Mouse (Mus musculus) left cerebral cortex, adult 2 months (tissue): ENCODE measurements at regions not wholly inside any gene's neighbourhood (a gene's known extent, or its start where the extent isn't known, plus 50 kb on each side); places are given as distances from the start of the nearest gene placed in this dataset.
"Not testable (repeated sequence)": the region's sequence is repeated elsewhere in the genome, so short reads cannot be mapped to it uniquely, and the experiment has no call there.

Source experiments
- DNase-seq, 2 experiments: peaks; one replicate each; pipeline ENCODE4 v3.0.0; 2021 to 2022; ENCODE audit warnings: low spot score in 2 of 2, mixed read lengths in 1 of 2; ENCODE audit errors: extremely low spot score in 1 of 2
- H3K27ac ChIP-seq: fragments of 200-600 bp; 2 replicates; pipeline ENCODE4 v1.8.1; 2022
- H3K4me3 ChIP-seq: fragments of 200-600 bp; 2 replicates; pipeline ENCODE4 v1.8.1; 2022
- CTCF ChIP-seq: fragments of 200-600 bp; IDR thresholded peaks from 2 replicates; pipeline ENCODE4 v1.8.1; 2022; ENCODE audit warnings: antibody characterized with exemption, mild to moderate bottlenecking, moderate library complexity
- intact Hi-C: fragments of 180-260 bp; cut with DNase I; formaldehyde crosslinking; loops from one replicate; pipeline ENCODE4 v1.15.1; 2025

DNA sequence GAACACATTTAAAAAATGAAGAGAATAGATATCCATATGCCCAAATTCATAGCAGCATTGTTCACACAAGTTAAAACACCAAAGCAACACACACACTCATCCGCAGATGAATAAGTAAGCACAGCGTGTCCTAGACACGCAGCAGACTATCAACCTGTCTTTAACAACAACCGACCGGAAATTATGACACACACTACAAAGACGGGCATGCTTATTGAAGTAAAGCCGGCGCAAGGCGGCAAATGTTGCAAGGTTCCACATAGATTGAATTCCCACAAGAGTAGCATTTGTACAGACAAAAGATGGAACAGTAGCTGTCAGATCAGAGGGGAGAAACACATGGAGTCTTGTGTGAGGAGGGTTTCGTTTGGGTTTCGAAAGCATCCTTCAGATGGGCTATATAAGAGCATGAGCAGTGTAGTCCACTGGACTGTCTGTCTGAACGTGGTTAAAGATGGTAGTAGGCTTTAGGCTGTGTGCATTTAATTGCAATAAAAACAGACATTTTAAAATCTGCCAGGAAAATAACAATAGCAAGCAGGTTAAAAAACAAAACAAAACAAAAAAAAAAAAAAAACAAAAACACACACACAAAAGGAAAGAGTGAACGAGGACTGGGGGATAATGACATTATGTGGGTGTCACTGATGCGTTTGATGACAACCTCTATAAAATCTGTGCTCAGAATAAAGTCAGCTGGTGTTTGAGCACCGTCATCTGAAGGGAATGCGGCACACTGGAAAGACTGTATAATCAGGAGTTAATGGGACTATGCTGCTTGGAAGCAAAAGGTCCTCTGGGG is 78.1 kb upstream of the Fam78b start:
- intact Hi-C loops = no loop called here
- Histone ChIP-seq H3K27ac (no peak overlapping the region), H3K4me3 (no peak overlapping the region)
- DNase-seq = no peak
- no peak for TF ChIP-seq CTCF

DNA sequence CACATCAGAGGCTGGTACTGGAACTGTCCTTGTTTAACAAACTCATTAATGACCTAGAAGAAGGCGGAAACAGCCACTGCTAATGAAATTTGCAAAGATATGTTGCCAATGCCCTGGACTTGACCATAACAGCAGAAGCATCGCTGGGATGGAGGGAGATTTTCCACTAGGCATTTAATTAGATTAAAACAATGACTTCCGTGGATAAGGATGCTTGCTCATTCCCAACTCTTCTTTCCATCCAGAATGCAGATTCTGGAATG is 77.6 kb upstream of the Fam78b start:
- no peak overlapping the region for H3K27ac ChIP-seq
- no peak for DNase-seq

GRCm38 (mm10) chr1:166924126-166924525 is 77.1 kb upstream of the Fam78b start:
- no peak for TF ChIP-seq CTCF
- intact Hi-C loops = no loop called here
- Histone ChIP-seq H3K27ac (no peak overlapping the region), H3K4me3 (no peak overlapping the region)
- DNase-seq = no peak

More for the DNA sequence above, 77.6 kb upstream of the Fam78b start:
- intact Hi-C loops = no loop called here
- H3K4me3 ChIP-seq = no peak overlapping the region
- no peak for TF ChIP-seq CTCF

DNA sequence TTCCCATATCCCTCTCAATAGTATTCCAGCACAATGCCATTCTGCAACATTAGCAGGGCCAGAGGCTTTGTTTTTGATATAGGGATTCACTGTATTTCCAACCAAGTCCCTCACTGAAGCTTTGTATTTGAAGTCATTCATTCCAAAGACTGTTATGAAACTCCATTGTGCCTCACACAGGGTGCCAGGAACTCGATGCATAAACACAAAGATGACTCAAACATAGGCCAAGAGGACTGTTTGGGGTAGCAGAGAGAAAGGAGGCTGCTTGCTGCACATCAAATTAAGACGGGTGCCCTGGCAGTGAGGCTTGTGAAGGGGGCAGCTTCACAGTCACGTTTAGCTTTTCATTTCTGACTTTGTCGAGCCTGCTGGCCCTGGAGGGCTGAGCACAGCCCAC is 75.1 kb upstream of the Fam78b start:
- Histone ChIP-seq H3K27ac (no peak overlapping the region), H3K4me3 (no peak overlapping the region)
- no peak for DNase-seq
- intact Hi-C loops = no loop called here
- TF ChIP-seq CTCF = no peak

DNA sequence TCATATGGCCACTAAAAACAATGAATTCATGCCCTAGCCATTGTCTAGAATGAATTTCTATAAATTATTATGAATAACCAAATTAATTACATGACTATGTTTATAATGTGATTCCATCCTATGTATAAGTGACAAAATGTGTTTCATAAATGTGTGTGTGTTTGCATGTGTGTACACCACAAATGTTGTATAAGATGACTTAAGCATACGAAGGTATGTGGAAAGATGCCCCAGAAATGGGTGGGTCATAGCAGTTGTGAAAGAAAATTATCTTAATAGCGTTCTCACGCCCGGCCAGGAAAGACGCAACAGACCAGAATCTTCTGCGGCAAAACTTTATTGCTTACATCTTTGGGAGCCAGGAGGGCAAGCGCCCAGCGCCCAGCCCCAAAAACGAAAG is 61.5 kb upstream of the Fam78b start:
- H3K4me3 ChIP-seq, intact Hi-C loops, H3K27ac ChIP-seq, DNase-seq: not testable (repeated sequence)

DNA sequence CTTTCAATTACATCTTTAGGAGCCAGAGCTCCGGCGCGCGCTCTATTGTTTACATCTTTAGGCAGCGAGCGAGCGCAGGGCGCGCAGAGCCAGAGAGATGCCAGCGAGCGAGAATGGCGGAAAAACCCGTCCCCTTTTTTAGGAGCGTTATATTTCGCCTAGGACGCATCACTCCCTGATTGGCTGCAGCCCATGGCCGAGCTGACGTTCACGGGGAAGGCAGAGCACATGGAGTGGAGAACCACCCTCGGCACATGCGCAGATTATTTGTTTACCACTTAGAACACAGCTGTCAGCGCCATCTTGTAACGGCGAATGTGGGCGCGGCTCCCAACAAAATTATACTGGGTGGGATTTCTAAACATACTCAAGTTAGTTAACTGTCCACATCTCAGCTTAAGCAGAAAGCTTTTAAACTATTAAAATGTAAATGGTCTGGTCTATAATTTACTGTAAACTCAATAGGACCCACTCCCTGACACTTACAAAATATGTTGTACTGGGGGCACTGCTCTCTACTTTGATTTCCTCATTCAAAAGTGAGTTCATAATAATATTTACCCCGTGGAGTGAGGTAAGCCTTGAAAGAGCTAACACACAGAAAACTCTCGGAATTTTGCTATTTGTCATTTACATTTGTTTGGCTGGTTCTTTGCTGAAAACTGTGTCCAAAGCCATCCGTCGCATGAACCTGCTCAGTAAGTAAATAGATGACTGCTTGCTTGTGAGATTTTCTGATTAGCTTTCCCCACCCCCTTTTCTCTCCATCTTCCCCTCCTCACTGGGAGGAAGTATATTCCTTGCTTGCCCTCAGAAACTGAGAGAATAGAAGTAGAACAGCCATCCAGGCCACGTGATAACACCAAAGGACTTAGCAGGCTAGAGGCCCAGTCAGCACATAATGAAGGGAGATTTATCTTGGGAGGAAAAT is 60.8 kb upstream of the Fam78b start:
- H3K4me3 ChIP-seq, DNase-seq, H3K27ac ChIP-seq, intact Hi-C loops: not testable (repeated sequence)

GRCm38 (mm10) chr1:166942201-166942600 is 59.0 kb upstream of the Fam78b start:
- Histone ChIP-seq H3K4me3 (no peak overlapping the region), H3K27ac (no peak overlapping the region)
- intact Hi-C loops = no loop called here
- no peak for TF ChIP-seq CTCF
- no peak for DNase-seq

DNA sequence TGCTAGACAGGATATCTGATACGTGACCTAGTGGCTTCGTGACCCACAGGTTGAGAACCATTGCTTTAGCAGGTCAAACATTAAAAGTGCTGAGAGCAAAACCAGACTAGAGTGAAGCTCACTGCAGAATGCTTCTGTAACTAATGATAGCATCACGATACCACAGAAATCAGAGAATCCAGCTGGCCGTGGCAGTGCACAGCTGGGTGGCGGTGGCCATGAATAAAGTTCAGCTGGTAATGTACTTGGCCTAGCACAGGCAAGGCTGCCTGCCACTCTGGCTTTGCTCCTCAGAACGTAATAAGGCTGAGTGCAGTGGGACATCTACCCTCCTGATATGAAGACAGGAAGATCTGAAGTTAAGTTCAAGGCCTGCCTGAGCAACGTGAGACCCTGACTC is 56.7 kb upstream of the Fam78b start:
- Histone ChIP-seq H3K4me3 (no peak overlapping the region), H3K27ac (no peak overlapping the region)
- no peak for TF ChIP-seq CTCF
- intact Hi-C loops = no loop called here
- no peak for DNase-seq

- Histone ChIP-seq H3K4me3 (no peak overlapping the region), H3K27ac (no peak overlapping the region)
- intact Hi-C loops = no loop called here
- TF ChIP-seq CTCF = no peak
- no peak for DNase-seq
These were observed 53.1 kb upstream of the Fam78b start for GRCm38 (mm10) chr1:166947844-166948702.
